Mouse (Mus musculus) MEL (cell line): ENCODE results near the gene Gm20696.

Source experiments
- CTCF ChIP-seq, 3 experiments: IDR thresholded peaks in 2 of 3; conservative IDR thresholded peaks in 1 of 3; 2 replicates each; pipeline ENCODE4 v1.5.1; 2011 to 2012; ENCODE audit warnings: low read length in 3 of 3, low read depth in 2 of 3, mild to moderate bottlenecking in 2 of 3, improper control_type of control experiment in 1 of 3, inconsistent platforms in 1 of 3, mixed read lengths in 1 of 3, moderate library complexity in 1 of 3; ENCODE audit not compliant: control insufficient read depth in 1 of 3, insufficient read depth in 1 of 3, poor library complexity in 1 of 3, severe bottlenecking in 1 of 3
- USF1 ChIP-seq: IDR thresholded peaks from 2 replicates; pipeline ENCODE4 v1.6.1; 2014; ENCODE audit warnings: low read depth, mild to moderate bottlenecking, inconsistent platforms, low read length, improper control_type of control experiment, moderate library complexity

- TF ChIP-seq USF1 (no peak), CTCF (IDR thresholded peaks at IDR 0.05 in 2 of 3, conservative IDR thresholded peaks at IDR 0.05 in 1 of 3; ENCODE audit: control insufficient read depth in 1 of 3, insufficient read depth in 1 of 3, low read depth in 2 of 3, low read length in 3 of 3, poor library complexity in 1 of 3, severe bottlenecking in 1 of 3) (no peak)
These were observed 302.1 kb downstream of the Gm20696 start for GRCm38 (mm10) chr6:99364545-99364944.
